Mouse (Mus musculus) limb, embryonic 15.5 days (tissue): ENCODE measurements around the gene Zwint. TPM values are rescaled to one million over a fixed set of nuclear protein-coding genes. Genes with fewer than 3 reads are reported as not detected.

Experiments used
- ATAC-seq: fragments of 200-750 bp; cut with Nextera tagmentation; 2 replicates; pipeline ENCODE4 v1.8.0; 2017; ENCODE audit warnings: low read depth, moderate TSS enrichment; ENCODE audit not compliant: insufficient number of reproducible peaks, low FRiP score, low TSS enrichment
- H3K27ac ChIP-seq: fragments of 300-500 bp; sonication (generic); 2 replicates; pipeline ENCODE4 v1.5.1; 2015; ENCODE audit warnings: moderate library complexity, mild to moderate bottlenecking, inconsistent platforms
- H3K27me3 ChIP-seq: fragments of 300-500 bp; sonication (generic); 2 replicates; pipeline ENCODE4 v1.6.1; 2015; ENCODE audit warnings: inconsistent platforms
- H3K36me3 ChIP-seq: fragments of 300-500 bp; sonication (generic); 2 replicates; pipeline ENCODE4 v1.6.1; 2015; ENCODE audit warnings: inconsistent platforms
- H3K4me1 ChIP-seq: fragments of 300-500 bp; sonication (generic); 2 replicates; pipeline ENCODE4 v1.6.1; 2015; ENCODE audit warnings: inconsistent platforms
- H3K4me2 ChIP-seq: fragments of 300-500 bp; sonication (generic); 2 replicates; pipeline ENCODE4 v1.6.1; 2015; ENCODE audit warnings: mild to moderate bottlenecking, inconsistent platforms
- H3K4me3 ChIP-seq: fragments of 300-500 bp; sonication (generic); 2 replicates; pipeline ENCODE4 v1.5.1; 2015; ENCODE audit warnings: mild to moderate bottlenecking, inconsistent platforms
- H3K9ac ChIP-seq: fragments of 300-500 bp; sonication (generic); 2 replicates; pipeline ENCODE4 v1.6.1; 2015; ENCODE audit warnings: inconsistent platforms
- H3K9me3 ChIP-seq: fragments of 300-500 bp; sonication (generic); 2 replicates; pipeline ENCODE4 v1.6.1; 2016; ENCODE audit warnings: inconsistent platforms
- WGBS: fragments of 180-500 bp; shearing (Covaris S2); methylation state at CpG from one replicate; pipeline ENCODE4 v1.1.7; 2015; 5-methylcytosine and 5-hydroxymethylcytosine counted together
- polyA plus RNA-seq: library from polyadenylated mRNA; unstranded; fragments of >200 nt; fragmentation: Nextera tagmentation; extraction: Ambion mirVana; gene quantifications from 2 replicates; pipeline ENCODE4 v1.2.1, GENCODE M21; 2015

Zwint gene
- polyA plus RNA-seq, 1 experiment from 2014 or later, result 179 TPM

DNA sequence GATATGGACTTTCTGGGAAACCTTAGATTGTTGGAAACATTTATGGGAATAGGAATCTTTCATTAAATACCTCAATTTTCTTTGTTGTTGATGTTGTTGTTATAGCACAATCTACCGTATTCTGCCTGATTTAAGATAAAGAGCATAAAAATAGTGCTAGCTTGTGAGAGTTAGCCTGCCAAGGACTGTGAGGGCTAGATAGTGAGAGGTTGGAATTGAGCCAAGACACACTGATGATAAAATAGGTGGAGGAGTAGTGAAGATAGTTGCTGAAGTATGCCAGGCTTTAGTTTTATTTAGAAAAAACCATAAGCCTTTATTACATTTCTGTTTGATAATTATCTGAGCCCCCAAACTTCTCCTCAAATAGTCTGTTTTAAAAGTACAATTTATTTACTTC lies 14.4 kb downstream of the Zwint start:
- Histone ChIP-seq H3K4me2 (no peak overlapping the region), H3K4me1 (no peaks in the 10 kb centered on the region), H3K36me3 (peaks cover 46% of the 10 kb centered on the region), H3K9me3 (no peaks in the 10 kb centered on the region), H3K9ac (no peak overlapping the region), H3K27ac (no peak overlapping the region), H3K27me3 (no peaks in the 10 kb centered on the region), H3K4me3 (no peak overlapping the region)
- ATAC-seq, result no peak
- 80% methylated on average over 1 of the region's 1 CpGs for WGBS

DNA sequence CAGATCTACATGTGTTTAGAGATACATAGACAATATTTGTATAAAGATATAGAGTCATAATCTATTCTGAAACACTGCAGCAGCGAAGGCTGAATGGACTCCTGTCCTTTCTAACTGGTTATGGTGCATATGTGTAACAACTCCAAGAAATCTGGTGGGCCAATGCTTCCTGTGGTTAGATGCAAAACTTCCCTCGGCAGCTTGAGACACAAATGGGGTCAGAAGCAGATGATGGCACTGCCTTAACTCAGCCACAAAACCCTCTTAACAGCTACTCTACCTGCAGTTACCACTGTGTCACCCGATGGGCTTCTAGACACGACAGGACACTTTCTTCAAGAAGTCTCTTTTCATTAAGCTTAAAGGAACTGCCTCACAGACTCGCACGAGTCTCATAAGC lies 21.3 kb downstream of the Zwint start:
- H3K4me1 ChIP-seq, result no peaks in the 10 kb centered on the region

DNA sequence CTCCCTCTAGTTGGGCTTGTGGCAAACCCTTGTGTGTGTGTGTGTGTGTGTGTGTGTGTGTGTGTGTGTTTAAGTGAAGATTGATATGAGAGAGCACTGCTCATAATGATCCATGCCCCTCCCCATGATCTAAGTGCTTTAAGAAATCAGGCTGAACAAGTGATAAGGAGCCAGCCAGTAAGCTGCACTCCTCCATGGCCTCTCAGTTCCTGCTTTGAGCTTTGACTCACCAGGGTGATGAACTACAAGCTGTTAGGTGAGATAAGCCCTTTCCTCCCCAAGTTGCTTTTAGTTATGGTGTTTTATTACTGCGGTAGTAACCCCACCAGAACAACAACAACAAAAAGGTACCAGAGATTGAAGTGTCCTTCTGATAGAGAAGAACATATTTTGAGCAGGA lies 21.9 kb downstream of the Zwint start:
- H3K9me3 ChIP-seq, result no peaks in the 10 kb centered on the region
- no peaks in the 10 kb centered on the region for H3K27me3 ChIP-seq
- no peak for ATAC-seq
- H3K4me3 ChIP-seq, result no peak overlapping the region
- H3K4me2 ChIP-seq, result no peak overlapping the region
- H3K9ac ChIP-seq, result no peak overlapping the region
- WGBS, result 91% methylated on average over 1 of the region's 1 CpGs
- H3K36me3 ChIP-seq, result peaks cover 9% of the 10 kb centered on the region
- no peaks in the 10 kb centered on the region for H3K4me1 ChIP-seq
- no peak overlapping the region for H3K27ac ChIP-seq

More for the DNA sequence above, 21.3 kb downstream of the Zwint start:
- WGBS, result 90% methylated on average over 6 of the region's 6 CpGs
- Histone ChIP-seq H3K4me3 (no peak overlapping the region), H3K4me2 (no peak overlapping the region), H3K36me3 (peaks cover 10% of the 10 kb centered on the region), H3K27me3 (no peaks in the 10 kb centered on the region), H3K27ac (no peak overlapping the region), H3K9ac (no peak overlapping the region), H3K9me3 (no peaks in the 10 kb centered on the region)
- no peak for ATAC-seq

DNA sequence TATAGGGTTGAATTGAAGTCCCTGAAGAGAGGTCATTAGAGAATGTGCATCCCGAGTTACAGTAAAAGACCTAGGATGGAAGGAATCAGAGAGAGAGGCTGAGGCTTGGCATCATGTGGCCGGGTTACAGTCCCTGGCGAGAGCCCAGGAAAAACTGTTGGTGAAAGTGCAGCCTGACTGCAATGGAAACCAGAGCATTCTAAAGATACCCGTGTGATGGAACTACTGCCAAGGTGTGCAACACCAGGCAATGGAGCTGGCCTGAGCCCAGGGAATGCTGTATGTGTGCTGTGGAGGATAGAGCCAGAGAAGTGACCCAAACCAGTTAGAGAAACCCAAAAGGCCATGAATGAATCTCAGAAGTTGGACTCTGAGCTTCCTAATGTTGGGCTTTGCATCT lies 24.4 kb downstream of the Zwint start:
- H3K4me2 ChIP-seq, result no peak overlapping the region
- no peak overlapping the region for H3K9ac ChIP-seq
- 71% methylated on average over 4 of the region's 4 CpGs for WGBS
- no peaks in the 10 kb centered on the region for H3K27me3 ChIP-seq
- no peaks in the 10 kb centered on the region for H3K4me1 ChIP-seq
- H3K4me3 ChIP-seq, result no peak overlapping the region
- ATAC-seq, result no peak
- H3K36me3 ChIP-seq, result peaks cover 6% of the 10 kb centered on the region
- no peaks in the 10 kb centered on the region for H3K9me3 ChIP-seq
- H3K27ac ChIP-seq, result no peak overlapping the region

DNA sequence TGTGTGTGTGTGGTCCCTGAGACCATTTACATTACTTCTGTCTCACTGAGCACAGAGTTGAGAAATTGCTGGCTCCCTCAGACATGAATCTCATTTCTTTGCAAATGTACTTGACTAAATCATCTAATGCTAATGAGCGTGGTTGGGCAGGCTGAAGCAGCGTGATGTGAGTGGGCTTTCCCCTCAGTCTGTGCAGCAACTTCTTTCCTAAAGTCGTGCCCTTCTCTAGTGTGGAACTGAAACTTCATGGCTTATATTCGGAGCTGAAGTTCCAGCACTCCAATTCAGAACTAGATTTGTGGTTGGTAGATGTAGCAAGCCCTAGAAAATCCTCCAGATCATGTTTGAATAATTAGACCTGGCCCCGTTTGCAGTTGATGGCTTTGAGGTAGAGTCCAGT lies 46.4 kb downstream of the Zwint start:
- ATAC-seq, result no peak
- H3K9me3 ChIP-seq, result no peaks in the 10 kb centered on the region

DNA sequence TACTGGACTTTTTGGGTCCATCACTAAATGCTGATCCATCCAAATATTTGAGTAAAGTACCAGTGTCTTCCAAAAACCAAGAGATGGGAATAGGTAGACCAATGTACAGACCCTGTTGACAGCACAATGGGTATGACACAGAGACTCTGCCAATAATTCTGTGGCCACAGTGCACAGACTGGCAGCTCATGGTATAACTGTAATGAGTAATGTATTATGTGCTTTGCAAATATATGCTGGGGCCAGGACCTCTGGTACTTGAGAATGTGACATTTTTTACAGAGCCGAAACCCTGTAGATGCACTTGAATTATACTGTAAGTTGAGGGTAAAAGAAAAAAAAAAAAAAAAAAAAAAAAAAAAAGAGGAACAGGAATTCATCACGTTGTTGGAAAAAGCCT lies 59.1 kb downstream of the Zwint start:
- 84% methylated on average over 2 of the region's 2 CpGs for WGBS
- no peak overlapping the region for H3K4me3 ChIP-seq
- no peak overlapping the region for H3K27ac ChIP-seq
- no peaks in the 10 kb centered on the region for H3K9me3 ChIP-seq
- H3K4me2 ChIP-seq, result no peak overlapping the region
- no peaks in the 10 kb centered on the region for H3K4me1 ChIP-seq
- ATAC-seq, result no peak
- no peaks in the 10 kb centered on the region for H3K27me3 ChIP-seq
- no peak overlapping the region for H3K9ac ChIP-seq
- no peaks in the 10 kb centered on the region for H3K36me3 ChIP-seq

More for the DNA sequence above, 46.4 kb downstream of the Zwint start:
- Histone ChIP-seq H3K27me3 (no peaks in the 10 kb centered on the region), H3K9ac (no peak overlapping the region), H3K27ac (no peak overlapping the region), H3K4me3 (no peak overlapping the region), H3K4me1 (no peaks in the 10 kb centered on the region), H3K36me3 (no peaks in the 10 kb centered on the region), H3K4me2 (no peak overlapping the region)
- WGBS, result 84% methylated on average over 5 of the region's 5 CpGs
